Mouse (Mus musculus): ENCODE measurements around the gene Uba2.

- TF ChIP-seq POLR2A (IDR thresholded peaks at IDR 0.05; ENCODE audit: low read depth, low read length) (no peak), CTCF (IDR thresholded peaks at IDR 0.05; ENCODE audit: extremely low read depth, insufficient read length, insufficient replicate concordance, low read depth, low read length) (no peak)
Measured at GRCm38 (mm10) chr7:34164671-34165070, 4.7 kb downstream of the Uba2 start.
